Comparison of ENCODE assay signal across 16 mouse cellular contexts in genomic region chr19:29984208-29985005, GRCm38 (mm10). TPM values are rescaled to one million over a fixed set of nuclear protein-coding genes. Genes with fewer than 3 reads are reported as not detected.
DNase-seq lines count a peak whose midpoint lies in the region; ATAC-seq and TF ChIP-seq lines count a peak whose summit lies in the region.
"Had no signal": no experiment of that assay in that cellular context is flagged by ENCODE, and none has a peak within 500 bp of the region (broad histone marks: within the 10 kb centered on the region; RNA-seq: fewer than 3 reads in every experiment).

No protein-coding gene starts in this region.

- H3K27me3 ChIP-seq in heart, embryonic 12.5 days (replicated peaks): no peaks in the 10 kb centered on the region
- peaks cover 6% of the 10 kb centered on the region for H3K27me3 ChIP-seq in Patski
- H3K27me3 ChIP-seq: embryonic facial prominence, embryonic 12.5 days; intestine, embryonic 15.5 days had no signal

- no peak overlapping the region for H3K9ac ChIP-seq in heart, embryonic 12.5 days
- H3K9ac ChIP-seq: embryonic facial prominence, embryonic 12.5 days; forebrain, postnatal 0 days; intestine, embryonic 15.5 days had no signal

- no peaks in the 10 kb centered on the region for H3K4me1 ChIP-seq in heart, embryonic 12.5 days (replicated peaks)
- H3K4me1 ChIP-seq: embryonic facial prominence, embryonic 12.5 days; intestine, embryonic 15.5 days had no signal

- no peak for ATAC-seq in heart, embryonic 12.5 days (ENCODE audit: insufficient number of reproducible peaks, low FRiP score)
- peak; percentile 91 for ATAC-seq in Patski
- ATAC-seq: forebrain, postnatal 0 days; intestine, embryonic 15.5 days had no signal

- H3K4me2 ChIP-seq in heart, embryonic 12.5 days: no peak overlapping the region
- H3K4me2 ChIP-seq: embryonic facial prominence, embryonic 12.5 days; intestine, embryonic 15.5 days had no signal

- H3K27ac ChIP-seq in heart, embryonic 12.5 days (ENCODE audit: poor library complexity, severe bottlenecking): no peak overlapping the region
- H3K27ac ChIP-seq: embryonic facial prominence, embryonic 12.5 days; intestine, embryonic 15.5 days had no signal

- in situ Hi-C loops in Patski (cut with MboI; ENCODE audit: low pct_unique_long_range_greater_than_20kb): loop anchor here (5.0 to 25.0 kb wide), 3 partner anchors 143 to 297 kb away; partner anchors contain the start of gene Mlana

- DNase-seq in heart, postnatal 4 days: peak; percentile 40
- DNase-seq in Patski (ENCODE audit: low read depth, low spot score): peak; percentile 93
- peak; percentile 3 for DNase-seq in forelimb bud, embryonic 11.5 days (ENCODE audit: low read depth, low spot score)
- peak; percentile 8 for DNase-seq in mesoderm, embryonic 11.5 days (ENCODE audit: low read depth, low spot score)
- no peak for DNase-seq in layer of hippocampus, postnatal 14 days (ENCODE audit: low spot score in 2 of 2)
- no peak for DNase-seq in cerebellum, postnatal 25 days
- DNase-seq: forebrain, postnatal 0 days; retina, postnatal 1 day had no signal

- H3K36me3 ChIP-seq in heart, embryonic 12.5 days: no peaks in the 10 kb centered on the region
- H3K36me3 ChIP-seq: embryonic facial prominence, embryonic 12.5 days; intestine, embryonic 15.5 days had no signal

- H3K4me3 ChIP-seq in heart, embryonic 12.5 days: no peak overlapping the region
- H3K4me3 ChIP-seq: embryonic facial prominence, embryonic 12.5 days; intestine, embryonic 15.5 days had no signal

- POLR2A ChIA-PET in Patski (lab: Charles Lee): interaction anchor here (0.7 to 1.4 kb wide), 2 partner anchors 47 to 150 kb away, joined by 3 read pairs; no protein-coding TSS in a partner anchor

- 74% methylated on average over 16 of the region's 16 CpGs for WGBS in heart, embryonic 12.5 days

- CTCF ChIA-PET in Patski (lab: Charles Lee): interaction anchor here (8.6 kb wide), 1 partner anchor 160 kb away, joined by 80 read pairs; no protein-coding TSS in a partner anchor

- no peak for TF ChIP-seq CTCF in Patski (IDR thresholded peaks at IDR 0.05)

- no peaks in the 10 kb centered on the region for H3K9me3 ChIP-seq in heart, embryonic 12.5 days (replicated peaks)
- H3K9me3 ChIP-seq: embryonic facial prominence, embryonic 12.5 days; intestine, embryonic 15.5 days had no signal

RNA-seq across cellular contexts. Expression of gene Trpd52l3, which starts 19.2 kb away (rescaled TPM):
- not detected for total RNA-seq in heart, postnatal 4 days (2021)
- not detected in 2 replicates for polyA plus RNA-seq in heart, embryonic 12.5 days (2016; fragmentation: Nextera tagmentation; extraction: Ambion mirVana)
- not detected for polyA plus RNA-seq in Patski (2021)
- total RNA-seq in layer of hippocampus, postnatal 14 days (2021): not detected
- total RNA-seq: forebrain, postnatal 0 days; left cerebral cortex, postnatal 25 days; midbrain, postnatal 0 days had no signal
- polyA plus RNA-seq: embryonic facial prominence, embryonic 12.5 days; forebrain, postnatal 0 days; heart, embryonic 14.5 days; intestine, embryonic 15.5 days; lung, embryonic 16.5 days; midbrain, postnatal 0 days; stomach, embryonic 14.5 days had no signal

RNA-seq across cellular contexts. Expression of gene Uhrf2, which starts 45.9 kb away (rescaled TPM):
- 10 to 100 TPM; 30.4 to 33.0 TPM for total RNA-seq in heart, postnatal 4 days (2021)
- 61.6 and 68.4 TPM in 2 replicates for polyA plus RNA-seq in heart, embryonic 12.5 days (2016; fragmentation: Nextera tagmentation; extraction: Ambion mirVana)
- polyA plus RNA-seq in Patski (2021): 65.1 TPM
- 10 to 100 TPM; 50.8 to 55.8 TPM for total RNA-seq in layer of hippocampus, postnatal 14 days (2021)

RNA-seq across cellular contexts. Expression of gene Il33, which starts 59.5 kb away (rescaled TPM):
- total RNA-seq in heart, postnatal 4 days (2021): 1 to 10 TPM; 2.5 to 3.4 TPM
- 5.3 and 5.5 TPM in 2 replicates for polyA plus RNA-seq in heart, embryonic 12.5 days (2016; fragmentation: Nextera tagmentation; extraction: Ambion mirVana)
- 7.0 TPM for polyA plus RNA-seq in Patski (2021)
- 10 to 100 TPM; 10.9 to 11.2 TPM for total RNA-seq in layer of hippocampus, postnatal 14 days (2021)

Comparison
In these comparisons a context has a peak if more than half of its experiments do, and no peak if none do; other contexts are left out.
1. DNase-seq: peak in heart, postnatal 4 days (single experiment), Patski (single experiment), forelimb bud, embryonic 11.5 days (single experiment) and mesoderm, embryonic 11.5 days (single experiment); none in layer of hippocampus, postnatal 14 days (0 of 2) and cerebellum, postnatal 25 days (0 of 2).